Mouse (Mus musculus) gastrocnemius, postnatal 10 days (tissue): ENCODE results near the gene Swt1. TPM values are rescaled to one million over a fixed set of nuclear protein-coding genes. Genes with fewer than 3 reads are reported as not detected.
A peak's percentile ranks its signal among the peaks of the same experiment; 100 is the strongest.
"Not testable (repeated sequence)": the region's sequence is repeated elsewhere in the genome, so short reads cannot be mapped to it uniquely, and the experiment has no call there.

Experiments used
- DNase-seq: peaks from one replicate; pipeline ENCODE4 v3.0.0; 2021; ENCODE audit warnings: mixed read lengths
- long read RNA-seq, 2 experiments: library from polyadenylated mRNA; stranded (forward); transcript quantifications; one replicate each; pipeline ENCODE4 v2.0.0; 2021
- total RNA-seq, 2 experiments: library from RNA; stranded (reverse); gene quantifications; 2 replicates each; pipeline ENCODE4 v1.2.3; 2021

The Swt1 gene
- total RNA-seq = 1 to 10 TPM; 6.2 to 8.6 TPM
- long read RNA-seq, experiment 1, transcript Swt1-201 (20 exons, 3,688 nt) = major isoform, 8 of 13 reads
- long read RNA-seq, experiment 1, partial matches to known transcripts = 1 of 13 reads
- long read RNA-seq, experiment 1, other reads (novel, unspliced or antisense) = 4 of 13 reads
- long read RNA-seq, experiment 2, partial matches to known transcripts = 0 of 6 reads
- long read RNA-seq, experiment 2, other reads (novel, unspliced or antisense) = 2 of 6 reads

DNA sequence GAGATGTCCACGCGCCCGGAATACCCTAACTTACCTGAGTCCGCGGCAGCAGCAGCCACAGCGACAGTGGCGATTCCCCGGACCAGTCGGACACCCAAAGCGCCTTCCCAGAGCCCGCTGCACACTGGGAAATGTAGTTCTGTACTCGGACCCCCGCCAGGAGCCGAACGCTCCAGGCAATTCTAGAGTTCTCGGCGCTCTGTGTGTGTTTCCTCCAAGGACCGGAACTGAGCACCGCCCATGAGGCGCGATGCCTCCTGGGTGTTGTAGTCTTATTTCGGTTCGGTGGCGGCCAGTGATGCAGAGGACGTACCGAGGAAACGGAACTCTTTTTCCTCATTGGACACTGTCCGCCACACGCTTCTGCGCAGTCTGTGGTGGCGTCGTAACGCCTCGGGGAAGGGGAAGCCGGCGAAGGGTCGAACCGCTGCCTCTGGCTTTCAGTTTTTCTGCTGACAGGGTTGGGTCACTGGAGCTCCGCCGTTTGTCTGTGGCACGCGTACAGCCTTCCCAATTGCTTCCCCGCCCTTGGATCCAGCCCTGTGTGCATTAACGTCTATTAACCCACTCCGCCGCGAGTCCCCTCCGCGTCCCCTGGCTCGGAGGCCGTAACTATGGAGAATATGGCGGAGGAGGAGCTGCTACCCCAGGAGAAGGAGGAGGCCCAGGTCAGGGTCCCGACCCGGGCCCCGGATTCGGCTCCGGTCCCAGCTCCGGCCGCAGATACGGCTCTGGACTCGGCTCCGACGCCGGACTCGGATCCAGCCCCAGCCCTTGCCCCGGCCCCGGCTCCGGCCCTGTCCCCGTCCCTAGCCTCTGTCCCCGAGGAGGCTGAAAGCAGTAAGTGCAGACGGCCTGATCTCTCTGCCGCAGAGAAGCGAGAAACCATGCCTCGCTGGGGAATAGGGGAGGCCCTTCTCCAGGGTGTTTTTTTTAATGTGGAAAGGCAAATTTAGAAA, at the start of gene Swt1, which contains the start of gene Trmt1l:
Gene Swt1 (minus strand): TSS at position 193 of the 959 bp plus-strand sequence.
Gene Trmt1l (plus strand): TSS at position 280 of the 959 bp plus-strand sequence.
- peak; percentile 97 for DNase-seq

- not testable (repeated sequence) for DNase-seq
These were observed 44.1 kb upstream of the Swt1 start for GRCm38 (mm10) chr1:151472386-151472785.

DNA sequence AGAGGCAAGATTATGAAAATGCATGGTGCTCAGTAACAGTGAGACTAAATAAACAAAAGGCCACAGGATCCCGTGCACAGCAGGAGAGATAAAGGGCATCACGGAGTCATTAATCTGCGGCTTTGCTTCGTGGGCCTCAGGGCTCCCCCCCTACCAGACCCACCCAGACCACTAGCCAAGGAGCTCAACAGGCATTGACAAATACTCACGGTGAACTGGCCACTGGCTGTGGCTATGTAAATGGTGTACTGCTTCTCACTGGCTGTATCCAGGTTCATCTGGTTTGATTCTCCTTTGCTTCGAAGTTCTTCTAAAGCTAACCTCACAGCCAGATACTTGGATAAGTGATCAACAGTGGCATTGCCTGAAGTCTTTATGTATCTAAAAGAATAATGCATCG, 43.2 kb upstream of the Swt1 start:
- DNase-seq = no peak

GRCm38 (mm10) chr1:151466571-151466970, 38.3 kb upstream of the Swt1 start:
- no peak for DNase-seq

DNA sequence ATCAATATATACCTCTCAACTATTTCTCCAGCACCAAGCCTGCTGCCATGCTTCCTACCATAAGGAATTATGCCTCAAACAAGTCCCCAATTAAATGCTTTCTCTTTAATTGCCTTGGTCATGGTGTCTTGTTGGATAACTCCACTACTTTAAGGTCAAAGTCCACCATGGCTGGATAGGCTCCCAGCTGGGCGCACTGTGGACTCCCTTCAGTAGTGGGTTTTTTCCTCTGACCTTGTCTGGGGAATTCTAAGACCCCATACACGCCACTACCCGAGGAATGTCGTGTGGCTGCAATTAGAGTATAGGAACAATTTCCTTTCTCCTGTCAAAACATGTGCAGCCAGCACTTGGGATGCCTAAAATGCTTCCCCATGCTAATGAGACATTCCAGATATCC, 36.7 kb upstream of the Swt1 start:
- no peak for DNase-seq

DNA sequence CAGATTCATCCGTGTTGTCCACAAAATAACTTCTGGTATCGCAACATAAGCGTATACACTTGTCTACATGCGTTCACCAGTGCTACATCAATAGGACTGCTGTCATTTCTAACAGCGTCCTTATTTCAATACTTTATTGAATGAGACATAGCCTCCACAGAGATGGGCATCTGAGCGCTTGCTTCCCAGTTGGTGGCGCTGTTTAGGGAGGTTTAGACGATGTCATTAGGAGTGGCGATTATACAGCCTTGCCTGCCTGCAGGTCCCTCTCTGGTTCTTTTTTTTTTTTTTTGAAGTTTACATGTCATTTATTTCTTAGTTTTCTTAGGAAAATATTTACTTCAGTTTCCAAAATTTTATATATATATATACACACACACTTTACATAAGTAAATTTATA, 33.0 kb upstream of the Swt1 start:
- no peak for DNase-seq

DNA sequence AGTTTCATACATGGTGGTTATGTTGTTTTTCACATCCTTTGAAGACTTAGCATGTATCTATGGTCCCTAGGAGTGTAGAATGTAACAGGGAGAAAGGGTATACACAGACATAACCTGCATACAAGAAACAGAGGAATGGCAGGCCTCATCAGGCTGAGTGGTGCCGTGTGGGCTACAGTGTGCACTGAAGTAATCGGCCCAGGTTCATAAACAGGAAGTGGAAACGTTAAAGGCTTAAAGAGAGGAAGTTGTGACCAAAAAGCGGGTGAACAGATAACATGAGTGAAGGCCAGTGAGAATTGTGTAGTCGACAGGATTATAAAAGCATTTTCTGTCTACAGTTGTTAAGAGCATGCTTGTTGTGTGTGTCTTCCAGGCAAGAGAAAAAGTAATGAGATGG, 28.8 kb upstream of the Swt1 start:
- no peak for DNase-seq

- no peak for DNase-seq
These were observed 23.7 kb upstream of the Swt1 start for GRCm38 (mm10) chr1:151451946-151452345.

DNA sequence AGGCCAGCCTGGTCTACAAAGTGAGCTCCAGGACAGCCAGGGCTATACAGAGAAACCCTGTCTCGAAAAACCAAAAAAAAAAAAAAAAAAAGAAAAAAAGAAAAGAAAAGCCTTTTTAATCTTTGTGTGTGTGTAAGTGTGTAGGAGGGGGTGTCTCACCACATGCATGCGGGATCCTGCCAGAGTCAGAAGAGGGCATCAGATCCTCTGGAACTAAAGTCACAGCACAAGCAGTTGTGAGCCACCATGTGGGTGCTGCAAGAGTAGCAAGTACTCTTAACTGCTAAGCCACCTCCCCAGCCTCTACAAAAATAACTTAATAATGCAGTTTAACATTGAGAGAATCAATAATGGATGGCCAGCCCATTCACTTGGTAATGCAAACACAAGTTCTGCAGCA, 22.6 kb upstream of the Swt1 start:
- no peak for DNase-seq

- DNase-seq = no peak
These were observed 21.6 kb upstream of the Swt1 start for GRCm38 (mm10) chr1:151449866-151450265.

DNA sequence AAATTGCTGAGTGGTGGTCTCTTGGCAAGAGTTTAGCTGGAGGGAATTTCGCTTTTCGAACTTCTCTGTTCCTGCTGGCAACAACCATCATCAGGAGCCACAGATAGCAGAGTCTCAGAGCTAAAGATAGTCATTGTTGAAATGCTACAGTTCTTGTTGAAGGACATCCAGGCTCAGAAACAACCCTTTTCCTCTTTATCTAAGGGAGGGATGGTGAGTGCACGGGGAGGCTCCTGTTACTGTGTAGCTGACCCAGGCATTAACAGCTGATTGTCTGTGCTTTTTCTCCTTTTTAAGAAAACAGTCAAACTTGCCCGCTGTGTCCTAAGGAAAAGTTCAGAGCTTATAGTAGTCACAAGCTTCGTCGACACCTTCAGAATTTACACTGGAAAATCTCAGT, 7.2 kb upstream of the Swt1 start:
- no peak for DNase-seq

GRCm38 (mm10) chr1:151429316-151429715, 1.1 kb upstream of the Swt1 start:
- no peak for DNase-seq

GRCm38 (mm10) chr1:151427888-151428262, 380 bp downstream of the Swt1 start:
- DNase-seq = no peak

DNA sequence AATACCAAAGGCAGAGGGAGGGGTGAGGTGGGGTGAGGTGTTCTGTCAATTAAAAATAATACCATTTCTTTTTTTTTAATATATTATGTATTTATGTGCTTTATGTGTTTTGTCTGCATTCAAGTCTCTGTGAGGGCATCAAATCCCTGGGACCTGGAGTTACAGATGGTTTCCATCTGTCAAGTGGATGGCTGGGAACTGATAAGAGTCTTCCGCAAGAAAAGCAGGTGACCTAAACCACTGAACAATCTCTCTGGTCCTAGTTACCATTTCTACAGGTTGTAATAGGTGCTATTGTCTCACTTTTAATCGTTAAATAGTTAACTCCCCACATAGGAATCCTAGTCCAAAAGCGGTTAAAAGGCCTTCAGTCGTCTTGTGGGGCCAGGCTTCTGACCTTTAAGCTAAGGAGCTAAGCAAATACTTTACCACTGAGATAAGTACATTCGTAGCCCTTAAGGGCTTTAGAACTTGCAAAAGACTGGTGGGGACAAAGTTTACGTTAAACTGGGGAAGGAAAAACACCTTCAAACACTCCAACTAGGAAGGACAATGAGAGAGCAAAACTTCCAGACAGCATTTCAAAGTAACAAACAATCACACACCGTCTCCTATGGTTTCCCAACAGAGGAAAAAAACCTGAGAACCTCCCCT, 1.2 kb downstream of the Swt1 start:
- no peak for DNase-seq

- no peak for DNase-seq
These were observed 6.1 kb downstream of the Swt1 start for GRCm38 (mm10) chr1:151422178-151422577.

DNA sequence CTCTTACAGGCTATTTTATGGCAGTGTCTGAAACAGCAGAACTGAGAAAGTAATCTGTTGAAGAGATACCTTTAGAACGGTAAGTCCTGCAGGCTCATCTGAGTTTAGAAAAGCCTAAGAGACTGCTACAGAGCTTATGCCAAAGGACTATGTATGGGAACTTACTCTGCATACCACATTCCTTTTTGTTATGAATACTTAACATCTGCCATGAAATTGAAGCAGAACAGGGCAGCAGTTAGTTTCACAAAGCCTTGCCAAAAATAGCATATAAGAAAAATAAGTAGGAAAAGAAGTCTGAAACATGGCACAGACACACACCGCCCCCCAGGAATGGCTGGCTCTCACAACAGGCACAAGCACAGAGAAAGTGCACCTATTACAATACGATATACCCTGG, 18.4 kb downstream of the Swt1 start:
- DNase-seq = no peak

- peak; percentile 8 for DNase-seq
These were observed 38.2 kb downstream of the Swt1 start for GRCm38 (mm10) chr1:151390029-151390428.

GRCm38 (mm10) chr1:151377353-151377752, 50.9 kb downstream of the Swt1 start:
- no peak for DNase-seq

GRCm38 (mm10) chr1:151372823-151373222, 55.4 kb downstream of the Swt1 start:
- DNase-seq = no peak

- no peak for DNase-seq
These were observed 56.7 kb downstream of the Swt1 start for GRCm38 (mm10) chr1:151371543-151371942.

GRCm38 (mm10) chr1:151370573-151370972, 57.7 kb downstream of the Swt1 start:
- DNase-seq = no peak

- no peak for DNase-seq
These were observed 59.8 kb downstream of the Swt1 start for GRCm38 (mm10) chr1:151368444-151368843.
